Comparison of ENCODE assay signal across 19 mouse cellular contexts in genomic region chr3:86308833-86309232, GRCm38 (mm10).
"Had no signal": no experiment of that assay in that cellular context is flagged by ENCODE, and none has a peak within 500 bp of the region (broad histone marks: within the 10 kb centered on the region; RNA-seq: fewer than 3 reads in every experiment).

No protein-coding gene starts in this region.

- DNase-seq: kidney, postnatal 10 days; kidney, postnatal 36 days; layer of hippocampus, postnatal 36 days; liver, embryonic 13.5 days; lung, adult 2 months; lung, postnatal 14 days; right cerebral cortex, adult 18-20 months; right cerebral cortex, postnatal 14 days; right cerebral cortex, postnatal 4 days; thymus, adult 2 months; thymus, postnatal 14 days; thymus, postnatal 4 days had no signal

- H3K9ac ChIP-seq: liver, embryonic 13.5 days; midbrain, embryonic 13.5 days had no signal

- H3K27ac ChIP-seq: left cerebral cortex, adult 2 months; liver, embryonic 13.5 days; macrophage; midbrain, embryonic 10.5 days; midbrain, embryonic 13.5 days; stomach, postnatal 0 days had no signal

- H3K4me1 ChIP-seq: liver, embryonic 13.5 days; midbrain, embryonic 13.5 days had no signal

- H3K9me3 ChIP-seq: liver, embryonic 13.5 days; midbrain, embryonic 10.5 days; midbrain, embryonic 13.5 days had no signal

- ATAC-seq: midbrain, embryonic 13.5 days; midbrain, embryonic 16.5 days had no signal

- H3K4me2 ChIP-seq: liver, embryonic 13.5 days; midbrain, embryonic 13.5 days had no signal

- H3K4me3 ChIP-seq: left cerebral cortex, adult 2 months; liver, embryonic 13.5 days; midbrain, embryonic 10.5 days; midbrain, embryonic 13.5 days; myocyte had no signal

- H3K27me3 ChIP-seq: liver, embryonic 13.5 days; midbrain, embryonic 13.5 days had no signal
